Mouse (Mus musculus) E14TG2a.4 (cell line): Measurements from ENCODE around the gene Dlec1.

Experiments used
- CTCF ChIP-seq: conservative IDR thresholded peaks from 2 replicates; pipeline ENCODE4 v1.5.1; 2014; ENCODE audit warnings: low read length
- NANOG ChIP-seq: IDR thresholded peaks from 2 replicates; pipeline ENCODE4 v1.6.1; 2014; ENCODE audit warnings: borderline replicate concordance, low read length, mixed read lengths

DNA sequence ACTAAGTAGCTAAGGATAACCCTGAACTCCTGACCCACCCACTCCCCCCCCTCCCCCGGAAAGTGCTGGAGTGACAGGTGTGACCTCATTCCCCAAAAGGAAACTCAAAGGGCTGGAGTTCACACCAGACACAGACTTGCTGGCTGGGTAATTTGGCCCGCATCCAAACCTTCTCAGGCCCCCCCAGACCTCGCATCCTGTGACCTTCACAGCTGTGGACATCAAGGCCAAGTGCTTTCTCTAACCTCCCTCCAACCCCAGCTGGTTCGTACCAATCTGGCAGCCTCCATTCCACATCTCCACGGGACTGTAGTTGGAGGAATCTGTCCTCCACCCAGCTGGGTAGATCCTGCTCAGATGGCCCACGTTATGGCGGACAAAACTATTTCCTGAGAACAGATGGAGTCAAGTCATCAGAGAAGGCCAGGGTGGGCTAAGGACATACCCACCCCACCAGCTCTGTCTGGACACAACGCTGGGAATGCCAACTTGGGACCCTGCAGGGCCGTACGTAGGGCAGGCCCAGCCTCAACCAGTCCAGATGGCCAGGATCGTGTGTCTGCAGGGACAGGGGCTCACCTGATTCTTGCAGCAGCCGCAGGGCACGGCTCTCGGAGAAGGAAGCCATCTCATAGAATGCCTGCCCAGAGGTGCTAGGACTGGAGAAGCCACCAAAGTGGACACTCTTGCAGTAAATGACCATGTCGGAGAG lies 28.9 kb upstream of the Dlec1 start:
- no peak for TF ChIP-seq CTCF
- TF ChIP-seq NANOG = no peak
